Mouse (Mus musculus): ENCODE measurements around the gene Wdr92. TPM values are rescaled to one million over a fixed set of nuclear protein-coding genes. Genes with fewer than 3 reads are reported as not detected.
A peak's percentile ranks its signal among the peaks of the same experiment; 100 is the strongest.

Gene Wdr92
- polyA plus RNA-seq, 2 experiments: 6.2 to 12.1 TPM

- Histone ChIP-seq H3K9ac (replicated peaks) (no peak overlapping the region), H3K36me3 (replicated peaks; ENCODE audit: control insufficient read depth, insufficient read depth, low read depth) (peaks cover 4% of the 10 kb centered on the region; the same call in 1 of the 2 replicates), H3K9me3 (ENCODE audit: control insufficient read depth, low read length) (no peaks in the 10 kb centered on the region), H3K4me3 (ENCODE audit: insufficient read depth in 1 of 2, low read depth in 2 of 2, low read length in 2 of 2) (no peak overlapping the region), H3K4me1 (replicated peaks; ENCODE audit: control insufficient read depth in 2 of 2, insufficient read depth in 2 of 2, low read length in 1 of 2) (no peaks in the 10 kb centered on the region), H3K4me2 (ENCODE audit: low read depth) (no peak overlapping the region), H3K27ac (no peak overlapping the region), H3K27me3 (ENCODE audit: control insufficient read depth, insufficient read depth, low read length) (no peaks in the 10 kb centered on the region)
- DNase-seq (ENCODE audit: low read depth in 3 of 3, low spot score in 3 of 3) (no peak), ATAC-seq (ENCODE audit: insufficient read depth) (no peak)
- TF ChIP-seq EP300 (IDR thresholded peaks at IDR 0.05; ENCODE audit: low read depth): no peak
- TF ChIP-seq CTCF (IDR thresholded peaks at IDR 0.05; ENCODE audit: low read depth): no peak
- WGBS (ENCODE audit: insufficient replicate concordance): 74% methylated on average over 1 of the region's 1 CpGs
These were observed 86.9 kb downstream of the Wdr92 start for GRCm38 (mm10) chr11:17268801-17269200.

GRCm38 (mm10) chr11:17279959-17280358 lies 98.1 kb downstream of the Wdr92 start:
- Histone ChIP-seq H3K9ac (replicated peaks) (no peak overlapping the region), H3K27me3 (ENCODE audit: control insufficient read depth, insufficient read depth, low read length) (no peaks in the 10 kb centered on the region), H3K36me3 (replicated peaks; ENCODE audit: control insufficient read depth, insufficient read depth, low read depth) (no peaks in the 10 kb centered on the region), H3K4me2 (ENCODE audit: low read depth) (no peak overlapping the region), H3K4me1 (replicated peaks; ENCODE audit: control insufficient read depth in 2 of 2, insufficient read depth in 2 of 2, low read length in 1 of 2) (no peaks in the 10 kb centered on the region), H3K4me3 (ENCODE audit: insufficient read depth in 1 of 2, low read depth in 2 of 2, low read length in 2 of 2) (no peak overlapping the region), H3K9me3 (ENCODE audit: control insufficient read depth, low read length) (no peaks in the 10 kb centered on the region), H3K27ac (no peak overlapping the region)
- ATAC-seq (ENCODE audit: insufficient read depth) (no peak), DNase-seq (ENCODE audit: low read depth in 3 of 3, low spot score in 3 of 3) (peak in 2 of 3 experiments; percentile 26 to 33)
- peak; percentile 81 for TF ChIP-seq CTCF (IDR thresholded peaks at IDR 0.05; ENCODE audit: low read depth)
- no peak for TF ChIP-seq EP300 (IDR thresholded peaks at IDR 0.05; ENCODE audit: low read depth)
- 12% methylated on average over 9 of the region's 9 CpGs for WGBS (ENCODE audit: insufficient replicate concordance)

Other genes with a start within 250 kb of the Wdr92 start
- gene Fbxo48, start 230.7 kb upstream of the Wdr92 start, polyA plus RNA-seq (2012; rRNA removed): 1.8 and 3.5 TPM in 2 replicates
- 1.8 and 1.9 TPM in 2 replicates for gene Fbxo48, start 230.7 kb upstream of the Wdr92 start, polyA plus RNA-seq (2014; fragmentation: Nextera tagmentation; extraction: Ambion mirVana)
- gene Cnrip1, start 130.5 kb upstream of the Wdr92 start, polyA plus RNA-seq (2012; rRNA removed): 2.5 and 2.8 TPM in 2 replicates
- gene Cnrip1, start 130.5 kb upstream of the Wdr92 start, polyA plus RNA-seq (2014; fragmentation: Nextera tagmentation; extraction: Ambion mirVana): 2.0 and 2.2 TPM in 2 replicates
- gene Plek, start 129.7 kb upstream of the Wdr92 start, polyA plus RNA-seq (2012; rRNA removed): 6.4 and 10.9 TPM in 2 replicates
- 18.2 and 23.0 TPM in 2 replicates for gene Plek, start 129.7 kb upstream of the Wdr92 start, polyA plus RNA-seq (2014; fragmentation: Nextera tagmentation; extraction: Ambion mirVana)
- gene Ppp3r1, start 22.8 kb upstream of the Wdr92 start, polyA plus RNA-seq (2012; rRNA removed): 9.7 and 15.0 TPM in 2 replicates
- gene Ppp3r1, start 22.8 kb upstream of the Wdr92 start, polyA plus RNA-seq (2014; fragmentation: Nextera tagmentation; extraction: Ambion mirVana): 23.9 and 27.8 TPM in 2 replicates
- 7.3 and 10.9 TPM in 2 replicates for gene Pno1, start 29.5 kb downstream of the Wdr92 start, polyA plus RNA-seq (2012; rRNA removed)
- 45.5 and 48.0 TPM in 2 replicates for gene Pno1, start 29.5 kb downstream of the Wdr92 start, polyA plus RNA-seq (2014; fragmentation: Nextera tagmentation; extraction: Ambion mirVana)
- gene C1d, start 75.5 kb downstream of the Wdr92 start, polyA plus RNA-seq (2012; rRNA removed): 9.8 and 17.7 TPM in 2 replicates
- gene C1d, start 75.5 kb downstream of the Wdr92 start, polyA plus RNA-seq (2014; fragmentation: Nextera tagmentation; extraction: Ambion mirVana): 55.9 and 59.1 TPM in 2 replicates